Mouse (Mus musculus) layer of hippocampus, postnatal 25 days (tissue): ENCODE results near the gene Ankrd60. TPM values are rescaled to one million over a fixed set of nuclear protein-coding genes. Genes with fewer than 3 reads are reported as not detected.

Experiments used
- DNase-seq, 2 experiments: peaks; one replicate each; pipeline ENCODE4 v3.0.0; 2022; ENCODE audit warnings: mixed read lengths in 2 of 2, low spot score in 1 of 2; ENCODE audit errors: extremely low spot score in 1 of 2
- total RNA-seq, 2 experiments: library from RNA; stranded (reverse); gene quantifications; 2 replicates each; pipeline ENCODE4 v1.2.3; 2021

The Ankrd60 gene
- total RNA-seq, 2 experiments from 2014 or later, result not detected

- peak in 1 of 2 experiments; percentile 13 for DNase-seq
Observed at GRCm38 (mm10) chr2:173585387-173586117, 7.4 kb upstream of the Ankrd60 start.

- DNase-seq, result no peak
Observed at GRCm38 (mm10) chr2:173584361-173584760, 6.2 kb upstream of the Ankrd60 start.

- peak in 1 of 2 experiments; percentile 30 for DNase-seq
Observed at GRCm38 (mm10) chr2:173583455-173583854, 5.3 kb upstream of the Ankrd60 start.

DNA sequence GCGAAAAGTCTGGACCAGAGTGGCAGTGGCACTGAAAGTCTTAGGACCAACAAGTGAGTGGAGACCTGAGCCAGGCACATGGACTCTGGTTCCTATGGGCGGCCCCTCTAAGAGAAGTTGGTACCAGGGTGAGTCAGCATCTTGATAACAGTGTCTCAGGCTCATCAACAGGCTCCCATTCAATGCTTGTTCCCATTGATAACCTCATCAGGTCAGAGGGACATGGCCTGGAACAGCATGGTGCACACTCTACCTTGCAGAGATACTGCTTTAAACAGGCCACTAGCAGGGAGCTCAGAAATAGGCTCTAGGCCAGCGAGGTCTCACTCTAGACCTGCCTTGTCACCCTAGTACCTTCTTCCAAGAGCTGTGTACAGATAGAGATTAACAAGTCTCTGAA is 4.7 kb upstream of the Ankrd60 start:
- no peak for DNase-seq

- DNase-seq, result no peak
Observed at GRCm38 (mm10) chr2:173581096-173581495, 2.9 kb upstream of the Ankrd60 start.

- DNase-seq, result no peak
Observed at GRCm38 (mm10) chr2:173578595-173578994, 430 bp upstream of the Ankrd60 start.

DNA sequence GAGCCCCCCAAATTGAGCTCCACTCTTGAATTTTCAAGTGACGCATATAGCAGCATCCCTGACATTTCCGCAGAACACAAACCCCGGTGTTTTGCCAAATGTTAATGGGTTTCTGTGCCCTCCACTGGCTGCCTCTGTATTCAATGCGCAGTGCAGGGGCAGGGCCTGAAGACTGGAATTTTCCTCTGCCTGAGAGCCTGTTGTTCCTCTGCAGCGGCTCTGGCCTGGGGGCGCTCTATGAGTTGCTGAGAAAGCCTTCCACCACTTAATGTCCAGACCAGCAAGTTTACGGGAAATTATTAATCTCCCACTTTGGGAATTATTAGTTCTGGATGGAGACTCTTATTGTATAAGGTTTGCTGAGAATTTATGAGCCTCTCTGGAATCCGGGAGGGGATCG is 14.0 kb downstream of the Ankrd60 start:
- no peak for DNase-seq

- DNase-seq, result peak in 1 of 2 experiments; percentile 25
Observed at GRCm38 (mm10) chr2:173563336-173563735, 14.8 kb downstream of the Ankrd60 start.

- peak; percentile 63 to 89 for DNase-seq
Observed at GRCm38 (mm10) chr2:173561851-173562442, 16.2 kb downstream of the Ankrd60 start.

DNA sequence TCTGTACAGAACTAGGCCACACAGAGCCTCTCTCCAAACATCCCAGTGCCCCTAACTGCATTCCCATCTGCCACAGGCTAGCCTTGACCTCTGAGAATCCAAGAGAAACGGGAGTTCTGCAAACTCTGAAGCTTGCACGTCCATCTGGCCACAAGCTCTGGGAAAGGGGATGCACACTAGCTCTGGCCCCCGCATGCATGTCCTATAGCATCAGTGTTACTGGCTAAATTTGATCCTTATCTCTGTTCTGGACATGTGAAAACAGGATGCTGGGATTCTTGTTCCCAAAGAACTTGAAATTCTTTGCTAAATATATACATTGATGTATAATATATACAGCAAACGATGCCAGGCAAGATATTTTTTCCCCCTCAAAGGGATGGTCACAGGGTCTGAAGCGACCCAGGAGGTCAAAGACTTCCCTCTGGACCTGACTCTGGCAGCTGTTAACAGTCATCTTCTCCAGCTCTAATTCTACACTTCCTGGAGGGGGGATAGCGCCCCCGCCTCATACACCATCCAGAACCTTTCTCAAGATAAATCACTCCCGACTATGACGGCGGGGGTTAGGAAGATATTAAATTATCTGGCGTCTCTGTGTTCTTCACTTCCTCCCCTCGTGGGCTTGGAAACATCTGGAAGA is 19.3 kb downstream of the Ankrd60 start:
- DNase-seq, result no peak

DNA sequence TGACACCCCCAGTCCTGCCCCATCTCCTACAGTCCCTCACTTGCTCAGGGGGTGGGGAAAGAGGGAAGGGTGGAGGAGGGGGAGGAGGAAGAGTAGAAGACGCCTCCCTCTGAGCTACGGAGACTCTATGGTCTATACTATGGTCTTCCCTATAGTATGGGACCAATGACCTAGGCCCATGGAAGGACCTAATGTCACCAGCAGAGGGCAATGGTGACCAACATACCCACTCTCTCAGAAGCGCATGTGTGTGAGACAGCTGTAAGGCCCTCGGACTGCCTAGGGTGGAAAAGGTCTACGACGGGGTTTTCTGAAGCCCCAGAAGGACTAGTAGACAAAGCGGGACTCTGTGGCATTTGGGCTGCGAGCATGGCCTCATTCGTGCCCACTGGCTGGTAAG is 24.3 kb downstream of the Ankrd60 start:
- no peak for DNase-seq

DNA sequence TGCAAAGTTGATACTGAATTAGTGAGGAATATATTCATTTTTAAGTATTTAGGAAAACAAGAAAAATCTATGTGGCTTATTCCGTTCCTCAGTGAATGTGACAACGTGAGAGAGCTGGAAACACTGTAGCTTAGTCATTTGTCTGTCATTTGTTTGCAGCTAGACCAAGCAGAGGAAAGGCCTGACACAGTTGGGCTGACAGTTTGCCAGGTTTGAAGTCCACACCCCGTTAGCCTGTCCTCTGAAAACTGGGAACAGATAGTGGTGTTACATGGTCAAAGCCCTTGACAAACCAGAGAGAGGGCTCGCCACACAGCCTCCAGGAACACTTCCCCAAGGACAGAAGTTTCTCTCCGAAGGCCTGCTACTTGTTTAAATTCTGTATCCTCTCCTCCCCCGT is 27.5 kb downstream of the Ankrd60 start:
- DNase-seq, result no peak

- no peak for DNase-seq
Observed at GRCm38 (mm10) chr2:173549236-173549635, 28.9 kb downstream of the Ankrd60 start.

DNA sequence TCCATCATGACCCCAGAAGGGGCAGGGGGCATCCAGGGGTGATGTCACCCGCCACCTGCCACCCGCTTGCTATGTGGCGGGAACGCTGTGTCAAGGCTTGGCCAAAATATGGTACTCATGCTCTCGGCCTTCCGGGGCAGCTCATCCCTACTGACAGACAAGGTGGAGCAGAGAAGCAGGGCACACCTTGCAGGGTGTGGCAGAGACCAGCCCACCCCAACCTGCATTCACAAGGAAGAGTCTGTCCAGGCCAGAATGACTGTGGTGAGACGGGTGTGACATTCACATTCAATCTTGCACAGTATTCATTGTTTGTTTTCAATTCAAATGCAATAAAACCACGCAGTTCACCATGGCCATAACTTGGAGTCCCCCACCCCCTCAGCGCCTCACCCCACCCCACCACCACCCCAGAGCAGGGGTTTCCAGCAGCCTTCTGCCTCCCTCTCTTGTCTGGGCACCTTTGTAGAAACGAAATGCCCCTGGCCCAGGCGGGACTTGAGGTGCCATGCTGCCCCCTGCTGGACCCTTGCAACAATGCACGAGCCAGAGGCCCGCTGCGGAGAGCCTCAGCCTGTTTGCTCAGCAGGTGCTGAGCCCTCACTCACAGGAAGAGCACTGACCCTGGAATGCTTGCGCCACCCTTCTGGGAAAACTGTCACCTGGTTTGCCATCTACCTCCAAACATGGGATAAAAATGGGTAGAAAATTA is 32.0 kb downstream of the Ankrd60 start:
- peak; percentile 84 to 94 for DNase-seq

DNA sequence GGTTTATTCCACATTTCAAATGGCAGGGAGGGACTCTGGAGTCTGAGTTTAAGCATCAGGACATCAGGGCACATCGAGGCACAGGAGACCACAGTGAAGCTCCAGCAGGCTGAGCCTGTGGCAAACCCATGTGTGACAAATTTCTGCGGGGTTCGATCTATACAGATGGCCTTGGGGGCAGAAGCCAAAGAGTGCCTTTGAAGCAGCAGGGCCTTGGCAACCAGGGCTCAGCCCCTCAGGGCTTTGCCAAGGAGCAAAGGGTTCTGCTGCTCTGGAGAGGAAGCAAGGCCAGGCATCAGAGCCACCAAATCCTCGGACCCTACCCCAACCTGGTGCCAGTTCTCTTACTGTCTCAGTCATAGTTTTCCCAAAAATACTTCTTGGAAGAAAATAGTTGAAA is 35.4 kb downstream of the Ankrd60 start:
- no peak for DNase-seq

DNA sequence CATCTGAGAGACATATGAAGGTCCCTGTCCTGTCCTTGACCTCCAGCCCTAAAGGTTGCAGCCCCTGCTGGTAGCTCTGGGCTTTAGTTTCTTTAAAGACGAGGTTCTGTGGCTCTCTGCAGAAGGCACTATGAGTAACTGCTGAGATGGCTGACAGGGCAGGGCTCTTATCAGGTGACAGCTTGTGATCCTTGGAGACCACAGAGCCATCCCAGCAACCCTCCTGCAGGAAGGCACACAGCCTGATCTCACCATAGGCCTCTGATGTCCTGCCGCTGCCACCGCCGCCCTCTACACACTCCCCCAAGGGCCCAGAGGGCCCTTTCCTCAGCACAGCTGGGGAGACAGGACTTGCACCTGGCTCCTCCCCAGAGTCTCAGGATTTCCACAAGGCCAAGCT is 36.4 kb downstream of the Ankrd60 start:
- no peak for DNase-seq

DNA sequence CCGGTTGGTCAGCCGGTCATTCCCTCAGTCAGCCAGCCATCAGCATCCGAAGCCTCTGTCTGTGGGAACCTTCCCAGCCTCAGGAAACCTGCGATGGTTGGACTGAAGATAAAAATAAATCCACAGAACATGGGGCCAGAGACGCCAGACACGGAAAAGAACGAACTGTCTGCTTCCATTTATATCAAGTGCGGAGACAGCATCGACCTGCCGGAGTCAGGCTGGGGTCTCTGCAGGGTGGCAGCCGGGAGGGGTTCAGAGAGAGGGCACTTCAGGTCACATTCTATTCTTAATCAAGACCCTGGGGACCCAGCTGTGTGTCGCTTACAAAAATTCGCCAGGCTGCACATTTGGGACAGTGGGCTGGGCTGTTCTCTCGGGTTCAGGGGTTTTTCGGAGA is 38.4 kb downstream of the Ankrd60 start:
- no peak for DNase-seq

DNA sequence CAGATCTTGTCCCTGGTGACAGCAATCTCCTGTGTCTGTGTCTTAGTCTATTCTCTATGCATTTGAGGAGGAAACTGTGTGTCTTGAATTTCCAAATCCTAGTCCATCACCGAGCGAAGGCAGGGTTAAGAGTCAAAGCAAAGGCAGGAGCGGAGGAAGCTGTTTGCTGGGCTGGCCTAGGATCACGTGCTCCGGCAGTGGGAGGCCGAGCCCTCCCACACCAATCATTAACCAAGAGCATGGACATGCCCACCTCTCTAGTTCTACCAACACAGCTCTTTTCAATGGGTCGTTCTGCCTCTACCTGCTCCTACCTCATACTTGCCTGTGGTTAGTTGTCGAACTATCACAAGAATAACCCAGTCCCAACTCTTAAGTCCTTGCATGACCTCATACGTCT is 42.3 kb downstream of the Ankrd60 start:
- no peak for DNase-seq

DNA sequence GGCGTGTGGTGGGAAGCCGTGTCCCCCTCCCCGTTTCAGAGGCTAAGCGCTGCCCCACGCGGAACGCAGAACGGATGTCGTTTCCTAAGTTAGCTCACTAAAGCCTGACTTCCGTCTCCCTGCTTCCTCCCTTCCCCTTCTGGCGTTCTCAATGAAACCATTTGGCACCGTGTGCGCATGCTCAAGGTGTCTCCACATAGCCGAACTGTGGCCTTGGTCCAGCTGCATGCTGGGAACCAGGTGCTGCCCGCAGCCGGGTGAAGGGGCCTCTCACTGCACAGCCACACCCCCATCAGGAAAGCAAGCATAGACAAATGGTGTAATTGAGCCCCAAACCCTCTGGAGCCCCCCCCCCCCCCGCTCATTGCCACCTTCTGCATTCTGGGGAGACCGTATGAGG is 42.8 kb downstream of the Ankrd60 start:
- no peak for DNase-seq

- DNase-seq, result no peak
Observed at GRCm38 (mm10) chr2:173534581-173534980, 43.6 kb downstream of the Ankrd60 start.
